Comparison of ENCODE assay signal across 31 mouse cellular contexts in genomic region chr2:31864891-31865290, GRCm38 (mm10). TPM values are rescaled to one million over a fixed set of nuclear protein-coding genes. Genes with fewer than 3 reads are reported as not detected.
DNase-seq lines count a peak whose midpoint lies in the region; ATAC-seq lines count a peak whose summit lies in the region.
"Had no signal": no experiment of that assay in that cellular context is flagged by ENCODE, and none has a peak within 500 bp of the region (broad histone marks: within the 10 kb centered on the region; RNA-seq: fewer than 3 reads in every experiment).

No protein-coding gene starts in this region.

- no peak overlapping the region for H3K4me3 ChIP-seq in kidney, embryonic 16.5 days (ENCODE audit: low read length)
- no peak overlapping the region for H3K4me3 ChIP-seq in liver, embryonic 15.5 days (replicated peaks)
- H3K4me3 ChIP-seq in liver, embryonic 12.5 days, result no peak overlapping the region
- H3K4me3 ChIP-seq: forebrain, embryonic 15.5 days; heart, embryonic 10.5 days; heart, embryonic 15.5 days; neural tube, embryonic 15.5 days had no signal

- no peak overlapping the region for H3K27ac ChIP-seq in kidney, embryonic 16.5 days (ENCODE audit: low read length)
- no peak overlapping the region for H3K27ac ChIP-seq in liver, embryonic 15.5 days (replicated peaks)
- H3K27ac ChIP-seq in liver, embryonic 12.5 days, result no peak overlapping the region
- H3K27ac ChIP-seq: forebrain, embryonic 15.5 days; heart, embryonic 10.5 days; heart, embryonic 15.5 days; neural tube, embryonic 15.5 days had no signal

- peak; percentile 53 for DNase-seq in kidney, adult 11 months
- DNase-seq in kidney, adult 9 months, result peak; percentile 67
- DNase-seq in kidney, postnatal 36 days, result peak; percentile 45 to 66
- DNase-seq in right cerebral cortex, postnatal 36 days (ENCODE audit: low spot score in 2 of 2), result no peak
- DNase-seq: adrenal gland, adult 8-10 months; cerebellum, adult 11 months; cerebellum, adult 9-10 months; cerebellum, postnatal 36 days; gastrocnemius, postnatal 25 days; heart, adult 11 months; layer of hippocampus, postnatal 36 days; liver; lung, embryonic 14.5 days; lung, postnatal 14 days; retina, postnatal 1 day; right cerebral cortex, postnatal 25 days; spleen, adult 18-20 months; thymus, postnatal 25 days had no signal

- H3K36me3 ChIP-seq in kidney, embryonic 16.5 days (ENCODE audit: insufficient read depth, low read length), result no peaks in the 10 kb centered on the region
- H3K36me3 ChIP-seq in liver, embryonic 15.5 days (replicated peaks), result no peaks in the 10 kb centered on the region
- no peaks in the 10 kb centered on the region for H3K36me3 ChIP-seq in liver, embryonic 12.5 days
- H3K36me3 ChIP-seq: forebrain, embryonic 15.5 days; G1E; heart, embryonic 10.5 days; heart, embryonic 15.5 days; neural tube, embryonic 15.5 days had no signal

- peaks cover 15% of the 10 kb centered on the region; the same call in 1 of the 2 replicates for H3K4me1 ChIP-seq in kidney, embryonic 16.5 days (ENCODE audit: insufficient read depth, low read length)
- H3K4me1 ChIP-seq in liver, embryonic 15.5 days (replicated peaks), result no peaks in the 10 kb centered on the region
- H3K4me1 ChIP-seq in liver, embryonic 12.5 days, result no peaks in the 10 kb centered on the region
- H3K4me1 ChIP-seq: forebrain, embryonic 15.5 days had no signal

- no peak for ATAC-seq in kidney, embryonic 16.5 days (ENCODE audit: low FRiP score, low TSS enrichment)
- 0 out of 2 replicates have a peak, but pooled peaks have one; percentile 23 for ATAC-seq in liver, embryonic 15.5 days (ENCODE audit: insufficient read depth)
- no peak for ATAC-seq in liver, embryonic 12.5 days
- ATAC-seq: forebrain, embryonic 15.5 days; hindbrain, embryonic 16.5 days had no signal

- no peak overlapping the region for H3K9ac ChIP-seq in kidney, embryonic 16.5 days (replicated peaks; ENCODE audit: low read length)
- no peak overlapping the region for H3K9ac ChIP-seq in liver, embryonic 15.5 days
- no peak overlapping the region for H3K9ac ChIP-seq in liver, embryonic 12.5 days
- H3K9ac ChIP-seq: forebrain, embryonic 15.5 days; heart, embryonic 15.5 days; lung, embryonic 14.5 days had no signal

- H3K27me3 ChIP-seq in kidney, embryonic 16.5 days (ENCODE audit: insufficient read depth, low read length), result no peaks in the 10 kb centered on the region
- H3K27me3 ChIP-seq in liver, embryonic 15.5 days, result no peaks in the 10 kb centered on the region
- H3K27me3 ChIP-seq in liver, embryonic 12.5 days (replicated peaks), result 0 out of 2 replicates have a peak, but pooled peaks cover 7% of the 10 kb centered on the region
- H3K27me3 ChIP-seq: forebrain, embryonic 15.5 days; neural tube, embryonic 15.5 days had no signal

- H3K9me3 ChIP-seq in kidney, embryonic 16.5 days (ENCODE audit: low read length), result no peaks in the 10 kb centered on the region
- H3K9me3 ChIP-seq in liver, embryonic 15.5 days (replicated peaks), result no peaks in the 10 kb centered on the region
- H3K9me3 ChIP-seq in liver, embryonic 12.5 days (replicated peaks), result no peaks in the 10 kb centered on the region
- H3K9me3 ChIP-seq: forebrain, embryonic 15.5 days; G1E; heart, embryonic 10.5 days; heart, embryonic 15.5 days; neural tube, embryonic 15.5 days had no signal

- 80% methylated on average over 9 of the region's 9 CpGs for WGBS in kidney, embryonic 16.5 days
- WGBS in liver, embryonic 15.5 days (ENCODE audit: insufficient replicate concordance), result 75% methylated on average over 9 of the region's 9 CpGs
- WGBS in liver, embryonic 12.5 days (ENCODE audit: insufficient replicate concordance), result 70% methylated on average over 9 of the region's 9 CpGs

- H3K4me2 ChIP-seq in kidney, embryonic 16.5 days (replicated peaks; ENCODE audit: low read depth, low read length), result no peak overlapping the region
- H3K4me2 ChIP-seq in liver, embryonic 15.5 days, result no peak overlapping the region
- no peak overlapping the region for H3K4me2 ChIP-seq in liver, embryonic 12.5 days
- H3K4me2 ChIP-seq: forebrain, embryonic 15.5 days; heart, embryonic 15.5 days; lung, embryonic 14.5 days; neural tube, embryonic 15.5 days had no signal

RNA-seq across cellular contexts. Expression of gene Fibcd1, which starts 19.1 kb away (rescaled TPM):
- polyA plus RNA-seq in kidney, embryonic 16.5 days (2015; fragmentation: Nextera tagmentation; extraction: Ambion mirVana), result 1.4 and 1.5 TPM in 2 replicates
- 0.02 TPM in 1 of 2 replicates, not detected in the other for polyA plus RNA-seq in liver, embryonic 15.5 days (2015; fragmentation: Nextera tagmentation; extraction: Ambion mirVana)
- polyA plus RNA-seq in liver, embryonic 12.5 days (2016; fragmentation: Nextera tagmentation; extraction: Ambion mirVana), result not detected in 2 replicates
- polyA plus RNA-seq: G1E; heart, embryonic 15.5 days had no signal

RNA-seq across cellular contexts. Expression of gene Lamc3, which starts 22.2 kb away (rescaled TPM):
- 4.1 and 4.7 TPM in 2 replicates for polyA plus RNA-seq in kidney, embryonic 16.5 days (2015; fragmentation: Nextera tagmentation; extraction: Ambion mirVana)
- 0.06 TPM in 1 of 2 replicates, not detected in the other for polyA plus RNA-seq in liver, embryonic 15.5 days (2015; fragmentation: Nextera tagmentation; extraction: Ambion mirVana)
- polyA plus RNA-seq in liver, embryonic 12.5 days (2016; fragmentation: Nextera tagmentation; extraction: Ambion mirVana), result 0.11 and 0.18 TPM in 2 replicates
- polyA plus RNA-seq: G1E had no signal

RNA-seq across cellular contexts. Expression of gene Qrfp, which starts 54.5 kb away (rescaled TPM):
- polyA plus RNA-seq in kidney, embryonic 16.5 days (2015; fragmentation: Nextera tagmentation; extraction: Ambion mirVana), result 0.09 TPM in 1 of 2 replicates, not detected in the other
- polyA plus RNA-seq in liver, embryonic 15.5 days (2015; fragmentation: Nextera tagmentation; extraction: Ambion mirVana), result 0.03 and 0.08 TPM in 2 replicates
- polyA plus RNA-seq in liver, embryonic 12.5 days (2016; fragmentation: Nextera tagmentation; extraction: Ambion mirVana), result 0.04 and 0.06 TPM in 2 replicates
- polyA plus RNA-seq: frontal cortex, adult 2 months; G1E; heart, embryonic 10.5 days; hindbrain, embryonic 16.5 days; intestine, embryonic 14.5 days; large intestine, adult 2 months; lung, embryonic 14.5 days; neural tube, embryonic 15.5 days; stomach, embryonic 16.5 days had no signal

Comparison
In these comparisons a context has a peak if more than half of its experiments do, and no peak if none do; other contexts are left out.
1. DNase-seq: peak in kidney, adult 11 months (single experiment), kidney, adult 9 months (single experiment) and kidney, postnatal 36 days (2 of 2); none in right cerebral cortex, postnatal 36 days (0 of 2).